Mouse (Mus musculus) A20 (cell line): ENCODE results near the gene Rnf222.
"Not testable (repeated sequence)": the region's sequence is repeated elsewhere in the genome, so short reads cannot be mapped to it uniquely, and the experiment has no call there.

Source experiments
- DNase-seq: peaks from one replicate; pipeline ENCODE4 v3.0.0-alpha.2; 2011; ENCODE audit warnings: low read depth, low spot score

The Rnf222 gene

DNA sequence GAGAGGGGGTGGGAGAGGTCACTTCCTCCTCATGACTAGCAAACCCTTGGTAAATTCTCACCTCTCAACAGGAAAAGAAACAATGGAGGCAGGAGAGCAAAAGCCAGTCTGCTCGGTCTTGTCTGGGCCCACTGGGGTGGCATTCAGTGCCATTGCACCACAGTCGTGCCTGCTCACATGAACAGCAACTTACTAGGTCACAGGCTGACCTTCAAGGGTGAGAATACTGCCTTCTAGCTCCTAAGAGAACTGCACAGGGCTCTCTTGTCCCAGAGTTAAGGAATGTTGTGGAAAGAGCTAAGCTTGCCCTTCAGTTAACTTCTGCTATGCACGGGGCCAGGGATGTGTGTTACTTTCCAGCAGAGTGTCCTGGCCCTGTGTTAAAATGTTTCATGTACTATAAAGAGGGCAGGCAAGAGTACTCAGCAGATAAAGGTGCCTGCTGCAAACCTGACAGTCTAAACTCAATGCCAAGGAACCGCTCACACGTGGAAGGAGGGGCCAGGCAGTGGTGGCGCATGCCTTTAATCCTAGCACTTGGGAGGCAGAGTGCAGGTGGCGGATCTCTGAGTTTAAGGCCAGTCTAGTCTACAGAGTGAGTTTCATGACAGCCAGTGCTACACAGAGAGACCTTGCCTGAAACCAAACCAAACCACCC lies 20.6 kb downstream of the Rnf222 start:
- no peak for DNase-seq

- no peak for DNase-seq
These were observed 23.3 kb downstream of the Rnf222 start for GRCm38 (mm10) chr11:68911531-68912177.

DNA sequence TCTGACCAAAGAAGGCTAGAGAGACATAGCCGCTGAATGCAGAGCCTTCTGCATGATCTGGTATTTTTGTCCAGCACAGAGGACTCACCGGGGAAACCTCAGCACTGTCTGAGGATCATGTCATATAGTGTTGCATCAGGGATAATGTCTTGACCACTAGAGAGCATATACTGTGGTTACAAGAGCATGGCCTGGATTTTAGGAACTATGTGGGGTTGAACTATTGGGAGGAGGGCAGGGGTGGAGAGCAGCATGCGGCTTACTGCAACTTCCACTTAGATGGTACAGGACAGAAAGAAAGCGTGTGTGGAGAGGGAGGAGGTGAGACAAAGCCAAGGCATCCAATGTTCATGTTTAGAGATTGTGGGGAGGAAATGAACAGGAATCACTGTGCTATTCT lies 26.2 kb downstream of the Rnf222 start:
- DNase-seq = no peak

GRCm38 (mm10) chr11:68923191-68923590 lies 34.8 kb downstream of the Rnf222 start:
- DNase-seq = no peak

- no peak for DNase-seq
These were observed 36.4 kb downstream of the Rnf222 start for GRCm38 (mm10) chr11:68924749-68925148.

DNA sequence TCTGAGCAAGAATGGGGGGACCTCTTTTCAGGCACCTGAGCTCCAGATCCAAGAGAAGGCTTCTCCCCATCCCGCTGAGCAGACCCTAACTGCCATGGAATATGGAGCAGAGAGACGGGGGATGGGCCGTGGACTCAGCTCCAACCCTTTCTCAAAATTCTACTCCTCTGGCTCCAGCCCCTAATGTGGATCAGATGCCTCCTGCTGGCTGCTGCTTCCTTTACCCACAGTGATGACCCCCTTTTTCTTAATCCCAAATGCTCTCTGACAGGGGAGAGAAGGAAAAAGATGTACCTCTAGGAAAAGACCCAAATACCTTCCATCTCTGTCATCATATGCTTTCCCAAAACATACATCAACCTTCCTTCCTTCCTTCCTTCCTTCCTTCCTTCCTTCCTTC lies 38.6 kb downstream of the Rnf222 start, which contains the start of gene Odf4:
Odf4 (minus strand) TSS at position 101 of the 400 bp plus-strand sequence.
- DNase-seq = no peak

GRCm38 (mm10) chr11:68929947-68930346 lies 41.6 kb downstream of the Rnf222 start:
- DNase-seq = no peak

GRCm38 (mm10) chr11:68933885-68934507 lies 45.6 kb downstream of the Rnf222 start:
- no peak for DNase-seq

- not testable (repeated sequence) for DNase-seq
These were observed 48.6 kb downstream of the Rnf222 start for GRCm38 (mm10) chr11:68936951-68937350.

DNA sequence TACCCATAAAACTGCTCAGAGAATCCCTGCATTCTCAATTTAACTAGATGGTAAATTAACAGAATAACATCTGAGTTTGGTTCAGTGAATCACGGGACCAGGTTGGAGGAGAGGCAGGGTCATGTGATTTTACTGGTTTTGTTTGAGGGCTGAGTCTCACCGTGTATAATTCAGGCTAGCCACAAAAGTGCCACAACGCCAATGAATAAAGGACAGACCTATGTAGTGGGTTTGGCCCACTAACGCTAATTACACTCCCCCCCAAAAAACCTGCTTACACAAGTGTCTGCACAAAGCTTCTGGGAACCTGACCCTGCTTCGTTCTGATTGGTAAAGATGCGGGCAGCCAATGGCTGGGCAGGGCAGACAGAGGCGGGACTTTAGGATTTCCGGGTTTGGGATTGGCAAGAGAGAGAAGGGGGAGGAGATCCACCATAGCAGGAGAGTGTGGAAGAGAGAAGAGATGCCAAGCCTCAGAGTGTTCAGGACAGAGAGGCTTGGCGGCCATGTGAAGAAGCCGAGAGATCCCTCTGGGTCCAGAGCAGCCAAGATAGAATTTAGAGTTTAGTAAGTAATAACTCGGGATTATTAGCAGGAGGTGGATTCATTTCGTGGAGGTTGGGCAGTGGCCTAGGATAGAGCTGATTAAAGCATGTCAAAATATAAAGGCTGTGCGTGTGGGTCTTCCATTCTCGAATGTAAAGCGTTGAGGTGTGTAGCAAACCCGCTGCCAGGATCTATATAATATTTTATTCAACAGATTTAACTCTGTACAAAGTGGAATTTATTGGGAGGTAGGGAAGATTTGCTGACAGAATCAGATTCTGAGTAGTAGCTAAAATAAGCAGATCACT lies 51.3 kb downstream of the Rnf222 start:
- DNase-seq = peak; percentile 92

DNA sequence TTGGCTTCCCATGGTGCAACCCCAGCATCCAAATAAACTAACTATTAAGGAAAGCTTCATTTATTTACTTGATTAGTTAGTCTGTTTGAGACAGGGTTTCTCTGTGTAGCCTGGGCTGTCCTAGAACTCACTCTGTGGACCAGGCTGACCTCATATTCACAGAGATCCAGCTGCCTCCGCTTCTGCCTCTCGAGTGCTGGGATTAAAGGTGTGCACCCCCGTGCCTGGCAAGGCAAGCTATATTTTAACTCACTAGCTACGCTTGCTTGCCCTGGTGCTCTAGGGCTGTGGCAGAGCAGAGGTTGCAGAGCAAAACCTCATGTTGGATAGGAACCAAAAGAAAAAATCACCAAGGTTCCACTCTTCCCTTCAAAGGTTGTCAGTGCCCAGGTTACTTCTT lies 52.2 kb downstream of the Rnf222 start:
- peak; percentile 13 for DNase-seq

DNA sequence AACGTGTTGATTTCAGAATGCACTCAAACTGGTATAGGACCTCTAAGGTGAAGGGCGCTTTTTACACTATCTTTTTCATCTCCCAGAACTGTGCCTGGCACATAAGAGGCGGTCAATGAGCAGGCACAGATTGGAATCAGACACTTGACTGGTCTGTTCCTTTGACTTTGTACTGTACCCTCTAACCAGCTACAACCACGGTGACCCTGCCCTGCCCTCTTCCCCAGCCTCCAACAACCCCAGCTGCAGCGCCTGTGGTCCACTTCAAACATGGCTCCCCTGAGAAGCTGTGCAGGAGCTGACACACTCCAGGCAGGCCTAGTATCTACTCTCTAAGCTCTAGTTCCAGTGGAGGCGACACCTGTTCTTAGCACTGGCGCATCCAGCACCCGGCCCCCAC lies 54.4 kb downstream of the Rnf222 start:
- no peak for DNase-seq

DNA sequence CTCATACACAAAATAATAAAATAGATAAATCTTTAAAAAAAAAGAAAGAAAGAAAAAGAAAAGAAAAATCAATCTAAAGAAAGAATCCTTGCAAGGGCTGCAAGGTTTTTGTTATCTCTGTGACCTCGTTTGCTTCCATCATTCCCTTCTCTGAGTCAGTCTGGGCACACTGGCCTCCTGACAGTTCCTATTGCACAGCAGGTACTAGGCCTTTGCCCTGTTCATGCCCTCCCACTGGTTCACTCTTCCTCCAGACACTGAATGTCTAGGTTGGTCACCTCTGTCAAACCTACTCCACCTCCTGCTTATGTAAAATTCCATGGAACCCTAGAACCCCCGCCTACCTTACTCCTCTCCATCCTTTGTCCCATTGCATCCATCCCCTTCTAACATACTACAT lies 56.9 kb downstream of the Rnf222 start:
- DNase-seq = no peak
